Mouse (Mus musculus) lung, postnatal 10 days (tissue): ENCODE data around the gene Ppp2ca.
"Not testable (repeated sequence)": the region's sequence is repeated elsewhere in the genome, so short reads cannot be mapped to it uniquely, and the experiment has no call there.

Experiments
- DNase-seq: peaks from one replicate; pipeline ENCODE4 v3.0.0; 2021

The Ppp2ca gene

GRCm38 (mm10) chr11:52145428-52145827, 46.9 kb downstream of the Ppp2ca start, which contains the start of gene Olfr1373:
Gene Olfr1373, minus strand, starts transcription at chr11:52145528.
- DNase-seq: not testable (repeated sequence)

GRCm38 (mm10) chr11:52163926-52164325, 65.4 kb downstream of the Ppp2ca start:
- DNase-seq: peak; percentile 73

- peak; percentile 32 for DNase-seq
Observed at GRCm38 (mm10) chr11:52167126-52167525, 68.6 kb downstream of the Ppp2ca start.

GRCm38 (mm10) chr11:52167901-52168302, 69.4 kb downstream of the Ppp2ca start:
- DNase-seq: peak; percentile 38

GRCm38 (mm10) chr11:52168461-52168860, 70.0 kb downstream of the Ppp2ca start:
- no peak for DNase-seq
